Mouse (Mus musculus): ENCODE results near the gene Ccdc91.

Ccdc91 gene

GRCm38 (mm10) chr6:147475727-147476613 is at the start of gene Ccdc91:
Ccdc91 (plus strand) TSS chr6:147475828.
- DNase-seq (ENCODE audit: low spot score): peak; percentile 93

DNA sequence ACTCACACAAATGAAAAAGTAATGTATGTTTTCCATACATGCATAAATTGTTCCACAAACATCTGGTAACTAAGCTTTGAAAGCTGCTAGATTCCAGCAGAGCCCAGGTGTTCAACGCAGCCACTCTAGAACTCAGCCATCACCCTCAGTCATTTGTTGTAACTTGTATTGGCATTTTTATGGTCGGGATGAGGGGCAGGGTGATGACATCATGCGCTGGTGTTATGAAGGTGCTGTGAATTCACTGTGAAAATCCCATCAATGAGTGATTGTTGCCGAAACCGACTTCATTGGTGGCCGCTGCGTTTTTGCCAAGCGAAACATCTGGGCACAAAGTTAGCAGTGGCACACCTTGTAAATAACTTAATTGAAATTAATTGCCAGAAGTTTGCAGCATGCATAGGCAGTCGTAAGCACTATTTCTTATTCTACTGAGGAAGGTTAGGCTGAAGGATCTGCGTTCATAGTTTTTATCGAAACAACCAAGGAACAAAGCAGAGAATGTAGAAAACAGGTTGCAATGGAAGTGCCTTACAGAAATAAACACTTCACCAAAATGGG is 48.6 kb upstream of the Ccdc91 start:
- DNase-seq (ENCODE audit: low spot score): no peak

DNA sequence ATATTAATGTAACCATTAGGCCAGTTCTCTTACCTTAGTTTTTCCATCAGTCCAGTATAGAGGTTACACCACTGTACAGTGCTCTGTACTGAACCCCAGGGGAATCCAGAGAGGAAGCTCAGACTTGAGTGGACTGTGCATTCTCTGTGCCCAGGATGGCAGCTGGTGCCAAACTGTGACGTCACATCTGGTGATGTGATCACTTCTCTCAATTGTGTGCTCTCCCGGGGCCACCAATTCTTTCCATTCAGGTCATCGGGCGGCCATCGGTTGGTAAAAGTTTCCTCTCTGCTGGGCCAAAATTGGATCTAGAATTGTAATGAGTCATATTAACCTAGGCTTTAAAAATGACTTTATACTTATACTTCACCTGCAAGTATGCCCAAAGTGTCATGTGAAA is 19.9 kb upstream of the Ccdc91 start:
- DNase-seq (ENCODE audit: low spot score): no peak

GRCm38 (mm10) chr6:147458637-147459301 is 16.9 kb upstream of the Ccdc91 start:
- no peak for DNase-seq (ENCODE audit: low spot score)

- DNase-seq (ENCODE audit: low spot score): no peak
These were observed 5.6 kb upstream of the Ccdc91 start for GRCm38 (mm10) chr6:147470016-147470415.

DNA sequence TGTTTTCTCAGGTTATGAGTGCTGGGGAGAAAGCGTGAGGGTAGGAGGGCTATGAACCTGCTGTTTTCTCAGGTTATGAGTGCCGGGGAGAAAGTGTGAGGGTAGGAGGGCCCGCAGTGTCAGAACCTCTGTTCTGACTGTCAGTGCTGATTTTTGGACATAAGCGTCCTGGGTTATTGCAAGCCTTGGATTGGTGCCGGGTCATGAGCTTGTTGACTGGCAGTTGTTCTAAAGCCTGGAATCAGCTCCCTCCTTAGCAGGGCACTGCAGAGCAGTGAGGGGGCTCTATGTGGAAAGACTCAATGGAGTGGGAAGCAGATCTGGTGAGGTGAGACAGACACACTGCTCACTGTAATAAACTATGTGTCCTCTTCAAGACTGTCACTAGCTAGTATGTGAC is 5.5 kb downstream of the Ccdc91 start:
- DNase-seq (ENCODE audit: low spot score): peak; percentile 6

GRCm38 (mm10) chr6:147490120-147490519 is 14.5 kb downstream of the Ccdc91 start:
- no peak for DNase-seq (ENCODE audit: low spot score)

DNA sequence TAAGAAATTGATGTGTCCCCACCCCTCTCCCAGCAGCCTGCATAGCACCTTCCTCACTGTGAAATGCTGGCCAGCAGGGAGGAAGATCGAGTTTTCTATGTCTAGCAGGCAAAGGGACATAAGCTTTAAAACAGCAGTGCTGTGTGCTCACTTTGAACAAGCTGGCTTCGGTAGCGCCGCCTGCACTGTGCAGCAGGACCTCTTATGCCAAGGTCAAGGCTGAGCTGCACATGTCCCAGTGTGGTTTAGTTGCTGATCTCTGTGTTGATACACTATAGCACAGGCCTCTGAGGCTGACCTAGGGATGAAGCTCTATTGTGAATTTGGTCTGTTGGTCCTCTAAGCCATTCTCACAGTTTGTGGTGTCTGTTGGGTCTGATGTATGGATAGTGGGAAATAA is 16.9 kb downstream of the Ccdc91 start:
- DNase-seq (ENCODE audit: low spot score): no peak

DNA sequence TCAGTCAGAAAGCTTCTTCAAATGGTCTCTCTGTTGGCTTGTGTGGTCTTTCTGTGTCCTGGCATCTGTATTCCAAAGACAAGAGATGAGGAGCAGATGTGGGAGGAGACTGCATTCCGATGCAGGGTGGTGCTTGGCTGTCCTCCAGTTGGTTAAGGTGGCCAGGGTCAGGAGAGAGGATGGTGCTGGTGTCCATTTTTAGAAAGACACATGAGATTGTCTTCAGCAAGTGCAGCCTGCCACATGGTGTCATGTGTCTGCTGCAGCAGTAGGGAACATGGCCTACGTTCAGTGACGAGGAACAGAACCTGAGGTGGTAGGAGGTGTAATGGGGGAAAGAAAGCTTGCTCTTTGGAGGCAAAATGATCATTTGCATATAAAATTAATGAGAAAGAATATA is 25.8 kb downstream of the Ccdc91 start:
- no peak for DNase-seq (ENCODE audit: low spot score)

DNA sequence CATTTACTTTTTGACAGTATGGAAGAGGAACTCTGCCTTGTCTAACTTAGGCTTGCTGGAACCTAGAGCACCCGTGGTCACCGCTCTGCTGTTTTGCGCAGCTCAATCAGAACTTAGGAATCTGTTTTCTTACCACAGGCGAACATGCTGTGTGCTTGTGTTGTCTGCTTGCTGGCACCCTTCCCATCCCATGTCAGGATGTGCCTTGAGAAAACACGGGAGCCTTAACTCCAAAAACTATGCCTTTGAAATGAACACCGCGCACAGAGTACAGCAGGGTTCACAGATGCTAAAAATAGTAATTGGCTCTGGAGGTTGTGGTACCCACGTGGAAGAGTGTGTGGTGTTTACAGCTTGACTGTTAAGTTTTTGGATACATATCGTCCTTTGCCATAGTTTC is 30.4 kb downstream of the Ccdc91 start:
- DNase-seq (ENCODE audit: low spot score): peak; percentile 7

- DNase-seq (ENCODE audit: low spot score): no peak
These were observed 30.9 kb downstream of the Ccdc91 start for GRCm38 (mm10) chr6:147506496-147506895.

DNA sequence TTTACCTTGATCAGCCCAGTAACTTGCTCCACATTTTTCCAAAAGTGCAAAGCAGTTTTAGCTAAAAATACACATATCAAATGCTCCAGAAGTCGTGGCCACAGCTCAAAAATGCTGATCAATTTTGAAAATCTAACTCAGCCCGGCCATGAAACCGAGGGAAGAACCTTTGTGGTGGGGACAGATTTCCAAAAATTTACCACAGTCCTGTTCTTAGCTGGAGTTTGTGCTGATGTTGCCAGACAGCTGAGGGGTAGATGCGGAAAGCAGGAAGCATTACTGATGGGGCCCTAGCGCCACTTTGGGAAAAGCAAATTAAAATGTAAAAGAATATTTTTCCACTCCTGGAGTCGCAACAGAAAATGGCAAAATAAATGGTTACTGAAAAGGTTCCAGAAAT is 31.6 kb downstream of the Ccdc91 start:
- DNase-seq (ENCODE audit: low spot score): no peak

GRCm38 (mm10) chr6:147510516-147510915 is 34.9 kb downstream of the Ccdc91 start:
- no peak for DNase-seq (ENCODE audit: low spot score)

- DNase-seq (ENCODE audit: low spot score): no peak
These were observed 42.3 kb downstream of the Ccdc91 start for GRCm38 (mm10) chr6:147517909-147518308.

DNA sequence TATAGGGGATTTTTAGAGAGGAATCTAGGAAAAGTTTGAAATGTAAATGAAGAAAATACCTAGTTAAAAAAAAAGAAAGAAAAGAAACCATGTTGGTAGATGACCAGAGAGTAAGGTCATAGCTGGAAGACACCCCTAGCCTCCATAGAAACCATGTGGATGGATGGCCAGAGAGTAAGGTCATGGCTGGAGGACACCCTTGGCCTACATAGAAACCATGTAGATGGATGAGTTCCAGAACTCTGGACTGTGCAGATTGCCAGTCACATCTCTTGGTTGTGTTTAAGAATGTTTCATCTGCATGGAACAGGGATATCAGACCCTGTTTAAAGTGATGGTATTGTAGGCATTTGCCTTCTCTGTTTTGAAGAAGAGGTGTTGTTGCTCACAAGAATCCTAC is 49.6 kb downstream of the Ccdc91 start:
- no peak for DNase-seq (ENCODE audit: low spot score)

GRCm38 (mm10) chr6:147534971-147535370 is 59.3 kb downstream of the Ccdc91 start:
- no peak for DNase-seq (ENCODE audit: low spot score)

GRCm38 (mm10) chr6:147538236-147538635 is 62.6 kb downstream of the Ccdc91 start:
- no peak for DNase-seq (ENCODE audit: low spot score)

DNA sequence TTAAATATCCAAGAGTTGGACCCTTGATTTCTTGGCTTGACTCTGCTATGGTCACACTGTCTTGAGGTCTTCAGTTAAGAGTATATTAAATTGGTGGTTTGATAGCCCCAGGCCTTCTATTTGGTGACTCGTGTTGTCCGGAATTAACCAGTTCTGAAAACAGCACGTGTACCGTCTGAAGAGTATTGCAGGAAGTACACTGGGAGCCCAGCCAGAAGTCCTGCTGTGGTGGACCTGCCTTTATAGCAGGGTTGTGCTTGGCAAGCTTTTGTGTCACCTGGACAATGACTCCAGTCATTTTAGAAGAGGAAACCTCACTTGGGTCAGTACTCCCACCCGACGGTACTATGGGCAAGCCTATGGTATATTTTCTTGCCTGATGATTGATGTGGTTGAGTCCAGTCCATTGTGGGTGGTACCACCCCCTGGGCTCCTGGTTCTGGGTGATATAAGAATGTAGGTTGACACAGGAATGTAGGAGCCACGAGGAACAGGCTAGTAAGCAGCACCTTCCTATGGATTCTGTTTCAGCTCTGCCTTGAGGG is 63.5 kb downstream of the Ccdc91 start:
- no peak for DNase-seq (ENCODE audit: low spot score)

- DNase-seq (ENCODE audit: low spot score): no peak
These were observed 65.3 kb downstream of the Ccdc91 start for GRCm38 (mm10) chr6:147540942-147541341.

GRCm38 (mm10) chr6:147555591-147555990 is 80.0 kb downstream of the Ccdc91 start:
- no peak for DNase-seq (ENCODE audit: low spot score)

- DNase-seq (ENCODE audit: low spot score): no peak
These were observed 83.7 kb downstream of the Ccdc91 start for GRCm38 (mm10) chr6:147559316-147559715.

- DNase-seq (ENCODE audit: low spot score): no peak
These were observed 84.8 kb downstream of the Ccdc91 start for GRCm38 (mm10) chr6:147560436-147560835.

- peak; percentile 64 for DNase-seq (ENCODE audit: low spot score)
These were observed 93.6 kb downstream of the Ccdc91 start for GRCm38 (mm10) chr6:147569246-147569645.

Measured in urinary bladder, postnatal 14 days (tissue).